Mouse (Mus musculus) layer of hippocampus, postnatal 10 days (tissue): ENCODE data around the gene Lamp1. TPM values are rescaled to one million over a fixed set of nuclear protein-coding genes. Genes with fewer than 3 reads are reported as not detected.
A peak's percentile ranks its signal among the peaks of the same experiment; 100 is the strongest.

Source experiments
- DNase-seq, 2 experiments: peaks; one replicate each; pipeline ENCODE4 v3.0.0; 2021; ENCODE audit warnings: low spot score in 2 of 2
- long read RNA-seq: library from polyadenylated mRNA; stranded (forward); transcript quantifications from one replicate; pipeline ENCODE4 v2.0.0, GENCODE M21; 2023
- total RNA-seq, 2 experiments: library from RNA; stranded (reverse); gene quantifications; 2 replicates each; pipeline ENCODE4 v1.2.3; 2021

Lamp1 gene
- 100 to 1,000 TPM; 283 to 309 TPM for total RNA-seq
- long read RNA-seq, transcript Lamp1-201 (9 exons, 2,229 nt) = major isoform, 388 of 480 reads
- long read RNA-seq, partial matches to known transcripts = 16 of 480 reads
- long read RNA-seq, other reads (novel, unspliced or antisense) = 76 of 480 reads

- DNase-seq = peak; percentile 99
Measured at GRCm38 (mm10) chr8:13158718-13159376, at the start of gene Lamp1. Gene Lamp1, plus strand, starts transcription at chr8:13159161.

- DNase-seq = no peak
Measured at GRCm38 (mm10) chr8:13109416-13109960, 49.5 kb upstream of the Lamp1 start.

DNA sequence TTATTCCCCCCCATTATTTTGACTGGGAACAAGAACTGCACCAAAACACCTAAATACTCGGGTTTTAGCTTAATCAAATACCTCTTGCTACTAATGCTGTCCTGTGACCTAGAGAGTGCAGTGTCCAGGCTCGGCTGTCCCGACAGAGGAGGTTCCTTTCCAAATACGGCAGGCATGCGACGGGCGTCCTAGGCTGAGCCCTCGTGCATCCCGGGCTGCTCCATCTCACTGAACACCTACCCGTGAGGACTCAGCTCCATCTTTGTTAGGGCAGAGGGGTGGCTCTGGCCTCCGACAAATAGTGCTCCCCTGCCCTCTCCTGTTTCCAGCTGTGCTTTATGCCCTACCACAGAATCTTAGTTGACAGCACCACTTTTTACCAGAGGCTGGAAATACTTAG is 47.0 kb upstream of the Lamp1 start:
- DNase-seq = no peak

- no peak for DNase-seq
Measured at GRCm38 (mm10) chr8:13113232-13113631, 45.7 kb upstream of the Lamp1 start.

GRCm38 (mm10) chr8:13117096-13117495 is 41.9 kb upstream of the Lamp1 start:
- DNase-seq = no peak

GRCm38 (mm10) chr8:13118516-13118915 is 40.4 kb upstream of the Lamp1 start:
- DNase-seq = no peak

DNA sequence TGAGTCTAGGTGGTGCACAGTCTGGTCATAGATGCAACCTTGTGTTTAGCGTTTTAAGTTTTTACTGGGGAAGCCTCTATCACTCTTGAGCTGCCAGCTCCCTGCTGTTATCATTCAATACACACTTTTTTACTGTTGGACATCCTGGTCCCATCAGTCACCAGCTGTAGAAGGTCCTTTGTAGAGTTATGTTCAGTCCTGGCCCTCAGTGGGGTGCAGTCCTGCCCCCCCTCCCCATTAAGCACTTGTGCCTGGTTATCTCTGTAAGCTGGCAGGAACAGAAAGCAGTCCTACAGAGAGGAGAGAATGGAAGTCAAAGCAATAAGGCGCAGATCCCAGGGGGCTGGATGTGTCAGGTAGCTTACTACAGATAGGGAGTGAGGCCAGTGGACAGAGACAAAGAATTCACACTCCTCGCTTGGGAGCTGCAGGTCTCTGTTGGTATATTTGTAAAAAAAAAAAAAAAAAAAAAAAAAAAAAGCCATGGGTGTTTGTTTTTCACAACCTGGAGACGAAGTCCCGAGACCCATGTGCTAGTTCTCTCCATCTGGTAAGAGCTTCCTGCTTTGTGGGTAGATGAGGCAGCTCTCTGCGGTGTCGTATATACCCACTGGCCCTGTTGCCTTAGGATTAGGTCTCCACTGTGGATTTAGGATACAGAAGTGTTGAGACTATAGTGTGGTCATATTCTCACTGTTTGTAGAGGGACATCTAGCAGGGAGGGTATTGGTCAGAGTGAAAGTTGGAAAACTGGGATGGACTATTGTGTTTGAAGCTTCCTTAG is 37.9 kb upstream of the Lamp1 start:
- no peak for DNase-seq

GRCm38 (mm10) chr8:13122887-13123421 is 36.0 kb upstream of the Lamp1 start:
- no peak for DNase-seq

DNA sequence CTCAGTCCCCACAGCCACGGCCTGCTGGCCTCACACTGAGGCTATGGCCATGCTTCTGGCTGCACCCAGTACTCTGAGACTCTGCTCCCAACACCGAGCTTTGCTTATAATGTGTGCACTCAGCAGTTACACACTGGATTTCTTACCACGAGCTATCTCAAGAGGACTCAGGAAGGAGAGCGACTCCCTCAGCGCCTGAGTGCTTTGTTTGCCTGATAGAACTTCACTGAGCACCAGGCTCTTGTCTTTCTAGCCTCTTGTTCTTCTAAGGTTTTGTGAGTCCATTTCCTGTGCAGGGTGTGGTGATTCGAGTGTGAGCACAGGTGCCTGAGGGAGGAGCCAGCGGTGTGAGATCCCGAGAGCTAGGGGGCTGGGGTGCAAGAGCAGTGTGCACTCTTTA is 34.1 kb upstream of the Lamp1 start:
- no peak for DNase-seq

DNA sequence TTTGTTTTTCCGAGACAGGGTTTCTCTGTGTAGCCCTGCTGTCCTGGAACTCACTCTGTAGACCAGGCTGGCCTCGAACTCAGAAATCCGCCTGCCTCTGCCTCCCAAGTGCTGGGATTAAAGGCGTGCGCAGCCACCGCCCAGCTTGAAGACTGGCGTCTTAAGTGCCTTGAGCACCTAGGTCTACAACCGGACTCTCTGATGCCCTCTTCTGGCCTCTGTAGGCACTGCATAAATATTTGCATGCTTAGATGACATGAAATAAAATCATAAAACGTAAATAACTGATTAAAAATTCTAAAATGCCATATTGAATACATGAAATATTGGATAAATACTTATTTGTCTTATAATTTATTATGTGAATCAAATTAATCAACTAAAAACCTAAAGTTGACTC is 26.7 kb upstream of the Lamp1 start:
- peak; percentile 61 to 63 for DNase-seq

DNA sequence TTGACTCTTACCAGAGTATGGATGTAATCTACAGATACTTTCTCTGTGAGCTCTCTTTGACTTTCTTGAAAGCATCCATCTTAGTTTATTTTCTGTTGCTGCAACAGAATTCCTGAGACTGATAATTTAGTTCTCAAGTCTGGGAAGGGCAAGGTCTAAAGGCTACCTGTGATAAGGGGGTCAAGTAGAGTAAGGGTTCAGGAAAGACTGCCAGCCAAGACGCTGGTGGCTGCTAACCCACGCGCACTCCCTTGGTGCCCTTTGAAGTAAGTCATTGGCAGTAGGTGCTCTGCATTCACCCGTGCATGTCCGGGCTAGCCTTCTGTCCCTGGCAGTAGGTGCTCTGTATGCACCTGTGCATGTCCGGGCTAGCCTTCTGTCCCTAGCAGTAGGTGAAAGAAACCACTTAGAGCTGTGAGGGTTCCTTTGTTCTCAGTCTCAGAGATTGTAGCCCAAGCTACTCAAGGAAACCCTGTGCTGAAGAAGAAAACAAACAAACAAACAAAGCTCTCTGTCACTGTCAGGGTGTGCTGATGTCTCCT is 19.2 kb upstream of the Lamp1 start:
- DNase-seq = no peak

- DNase-seq = no peak
Measured at GRCm38 (mm10) chr8:13141681-13142080, 17.3 kb upstream of the Lamp1 start.

DNA sequence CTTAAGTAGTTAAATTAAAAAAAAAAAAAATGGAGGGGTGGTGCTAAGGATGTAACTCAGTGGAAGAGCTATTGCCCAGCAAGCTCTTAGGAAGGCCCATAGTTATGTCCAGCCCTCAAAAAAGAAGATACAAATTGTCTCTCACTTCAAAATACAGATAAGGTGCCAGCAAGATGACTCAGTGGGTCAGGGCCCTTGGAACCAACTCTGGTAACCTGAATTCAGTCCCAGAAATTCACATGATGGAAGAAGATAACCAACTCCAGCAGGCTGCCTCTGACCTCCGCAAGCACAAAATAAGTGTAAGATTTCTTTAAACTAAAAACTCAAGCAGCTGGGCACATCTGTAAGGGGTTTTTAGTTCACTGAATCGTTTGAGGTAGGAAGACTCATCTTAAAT is 10.5 kb upstream of the Lamp1 start:
- DNase-seq = no peak

DNA sequence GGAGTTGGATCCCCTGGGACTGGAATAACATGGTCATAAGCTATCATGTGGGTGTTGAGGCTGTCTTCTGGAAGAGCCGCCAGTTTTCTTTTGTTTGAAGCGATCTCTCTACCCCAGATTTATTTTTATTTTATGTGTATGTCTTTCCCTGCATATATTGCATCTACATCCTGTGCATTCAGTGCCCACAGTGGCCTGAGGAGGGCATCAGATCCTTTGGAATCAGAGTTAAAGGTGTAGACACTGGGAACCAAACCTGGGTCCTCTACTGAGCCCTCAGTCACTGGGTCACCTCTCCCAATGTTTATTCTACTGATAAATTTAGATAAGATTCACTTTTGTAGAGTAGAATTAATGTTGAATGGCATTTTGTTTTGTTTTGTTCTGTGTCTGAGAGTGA is 9.7 kb upstream of the Lamp1 start:
- no peak for DNase-seq

DNA sequence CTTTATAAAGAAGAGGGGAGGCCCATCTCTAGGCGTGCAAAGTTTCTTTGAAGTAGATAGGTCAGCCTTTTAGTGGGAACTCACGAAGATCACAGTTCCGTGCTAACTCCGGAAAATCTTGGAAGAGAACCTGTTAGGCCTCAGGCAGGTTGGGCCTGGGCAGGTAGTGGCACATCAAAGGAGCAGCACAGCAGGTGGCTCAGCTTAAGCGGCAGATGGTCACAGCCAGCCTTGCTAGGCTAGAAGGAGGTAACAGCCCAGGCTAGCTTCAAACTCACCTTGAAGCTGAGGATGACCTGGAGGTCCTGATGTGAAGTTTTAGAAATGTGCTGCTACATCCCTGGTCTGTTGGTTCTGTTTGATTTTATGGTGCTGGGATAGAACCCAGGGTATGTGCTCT is 9.1 kb upstream of the Lamp1 start:
- no peak for DNase-seq

DNA sequence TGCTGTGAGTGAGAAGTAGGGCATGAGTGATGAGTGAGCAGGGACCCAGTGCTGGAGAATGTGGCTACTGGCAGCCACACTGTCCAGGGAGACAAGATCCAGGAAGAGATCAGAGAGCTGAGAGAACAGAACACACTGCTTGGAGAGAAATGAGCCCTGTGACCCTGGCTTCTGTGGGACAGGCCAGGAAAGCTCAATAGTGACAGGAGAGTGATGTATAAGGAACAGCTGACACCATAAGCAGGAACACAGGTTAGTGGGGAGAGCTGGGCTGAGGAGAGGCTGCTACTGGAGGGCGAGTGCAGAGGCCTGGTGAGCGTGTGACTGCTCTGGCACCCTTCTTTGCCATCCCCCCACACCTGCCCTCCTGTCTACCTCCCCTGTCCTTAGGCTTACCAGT is 8.0 kb upstream of the Lamp1 start:
- no peak for DNase-seq

DNA sequence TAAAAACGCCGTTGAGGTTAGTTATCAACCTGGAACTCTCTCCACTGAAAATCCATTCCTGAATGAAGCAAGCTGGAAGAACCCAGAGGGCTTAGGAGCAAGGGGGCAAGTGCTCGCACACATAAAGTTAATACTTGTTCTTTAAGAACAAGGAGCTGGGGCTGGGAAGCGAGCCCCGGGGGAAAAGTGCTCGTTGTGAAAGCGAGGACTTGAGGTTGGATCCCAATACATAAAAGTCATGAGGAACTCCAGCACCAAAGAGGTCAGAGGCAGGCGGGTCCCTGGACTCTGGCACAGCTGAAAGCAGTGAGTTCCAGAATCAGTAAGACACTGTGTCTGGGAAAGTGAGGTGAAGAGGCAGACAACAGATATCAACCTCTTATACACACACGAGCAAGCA is 4.9 kb upstream of the Lamp1 start:
- DNase-seq = no peak

- DNase-seq = no peak
Measured at GRCm38 (mm10) chr8:13155358-13155757, 3.6 kb upstream of the Lamp1 start.

DNA sequence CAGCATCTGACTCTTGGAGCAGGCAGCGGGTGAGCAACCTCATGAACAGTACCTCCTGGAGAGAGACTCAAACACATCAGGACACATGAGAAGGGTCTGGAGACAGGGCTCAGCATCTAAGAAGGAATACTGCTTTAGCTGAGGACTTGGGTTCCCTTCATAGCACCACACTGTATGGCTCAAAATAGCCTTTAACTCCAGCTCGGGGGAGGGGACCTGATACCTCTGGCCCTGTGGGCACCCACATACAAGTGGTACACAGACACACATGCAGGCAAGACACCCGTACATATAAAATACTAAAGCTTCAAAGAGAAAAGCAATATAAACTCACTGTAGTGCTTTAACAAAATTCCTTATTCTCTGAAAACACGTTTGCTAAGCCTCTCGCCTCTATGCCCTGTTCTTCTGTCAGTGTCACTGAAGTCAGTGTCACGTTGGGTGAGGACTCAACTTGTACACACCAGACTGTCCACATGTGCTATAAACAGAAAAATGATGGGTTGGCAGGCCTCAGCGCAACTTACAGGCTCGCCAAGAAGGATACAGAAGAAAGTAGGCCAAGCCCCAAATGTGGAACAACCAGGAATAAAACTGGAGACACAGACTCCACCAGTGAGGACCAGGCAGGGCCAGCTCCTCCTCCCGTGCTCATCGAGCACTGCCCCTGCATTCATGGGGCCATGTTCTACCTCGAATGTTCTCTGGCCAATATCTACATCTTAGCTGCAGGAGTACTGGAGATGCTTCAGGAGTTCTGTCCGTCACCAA is 2.4 kb upstream of the Lamp1 start:
- DNase-seq = no peak

DNA sequence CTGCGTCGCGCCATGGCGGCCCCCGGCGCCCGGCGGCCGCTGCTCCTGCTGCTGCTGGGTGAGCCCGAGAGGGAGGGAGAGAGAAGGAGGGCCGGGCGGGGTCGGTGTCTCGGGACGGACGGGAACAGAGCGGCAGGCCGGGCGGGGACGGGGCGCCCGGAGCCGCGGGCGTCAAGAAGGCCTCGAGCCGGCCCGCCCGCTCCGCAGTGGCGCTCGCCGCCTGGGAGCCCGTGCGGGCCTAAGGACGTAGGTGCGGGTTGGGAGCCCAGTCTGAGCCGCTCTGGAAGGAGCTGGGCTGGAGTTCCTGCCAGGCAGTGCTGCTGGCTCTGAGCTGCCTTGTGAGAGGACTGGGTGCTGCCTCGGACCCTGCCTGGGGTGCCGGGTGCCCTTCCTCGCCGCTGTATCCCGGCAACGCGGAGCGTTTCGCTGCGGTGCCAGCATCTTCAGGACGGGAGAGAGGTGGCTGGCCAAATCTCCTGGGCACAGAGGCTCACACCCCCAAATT is 468 bp downstream of the Lamp1 start:
- no peak for DNase-seq

DNA sequence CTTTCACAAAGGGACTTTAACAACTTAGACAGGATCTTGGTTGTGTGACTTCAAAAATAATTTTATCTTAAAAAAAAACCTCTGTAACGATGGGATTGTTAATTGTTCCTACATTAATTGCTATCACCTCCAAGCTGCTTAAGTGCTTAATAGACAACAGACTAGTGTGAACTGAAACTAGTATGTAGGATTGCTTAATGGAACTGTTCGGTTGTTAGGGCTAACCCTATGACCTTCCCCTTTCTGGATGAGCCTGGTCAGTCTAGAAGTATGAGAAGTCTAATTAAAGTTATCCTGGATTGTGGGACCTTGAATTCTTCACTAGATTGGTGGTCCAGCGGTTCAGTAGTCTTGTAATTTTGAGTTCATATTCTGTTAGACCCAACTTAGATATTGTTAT is 1.7 kb downstream of the Lamp1 start:
- no peak for DNase-seq
